Mouse (Mus musculus): Measurements from ENCODE around the gene 9230112D13Rik. TPM values are rescaled to one million over a fixed set of nuclear protein-coding genes. Genes with fewer than 3 reads are reported as not detected.

9230112D13Rik gene
- polyA plus RNA-seq, 1 experiment: not detected

DNA sequence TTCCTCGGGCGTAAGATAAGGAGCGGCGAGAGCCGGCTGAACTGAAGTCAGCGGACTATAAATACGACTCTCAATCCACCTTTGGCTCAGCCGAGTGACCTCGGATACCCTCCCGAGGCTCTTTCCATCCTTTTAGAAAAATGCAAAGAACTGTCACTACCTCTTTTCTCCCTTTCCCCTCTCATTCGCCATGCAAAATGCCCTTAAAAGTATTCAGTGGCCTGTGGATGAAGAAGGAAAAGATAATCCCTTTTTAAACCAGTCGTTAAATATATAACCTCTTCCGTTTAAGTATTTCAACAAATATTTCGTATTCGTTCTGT is 19.3 kb downstream of the 9230112D13Rik start, which contains the start of gene Bmpr1a:
Bmpr1a (minus strand) TSS at position 17 of the 323 bp plus-strand sequence.
- 13% methylated on average over 15 of the region's 15 CpGs for WGBS
- Histone ChIP-seq H3K27me3 (ENCODE audit: control insufficient read depth, insufficient read depth, low read length) (no peaks in the 10 kb centered on the region), H3K4me3 (replicated peaks; ENCODE audit: insufficient read depth, low read depth, low read length) (peak within 1 kb of the TSS; percentile 91), H3K27ac (ENCODE audit: insufficient read depth, low read length) (peak within 1 kb of the TSS; percentile 98), H3K4me1 (ENCODE audit: control insufficient read depth, insufficient read depth, low read length) (peaks cover 11% of the 10 kb centered on the region)
- DNase-seq: no peak
- TF ChIP-seq POLR2A (IDR thresholded peaks at IDR 0.05; ENCODE audit: borderline replicate concordance, insufficient read depth, low read length) (no peak), CTCF (IDR thresholded peaks at IDR 0.05; ENCODE audit: borderline replicate concordance, insufficient read depth, low read depth, low read length) (no peak)

- TF ChIP-seq POLR2A (IDR thresholded peaks at IDR 0.05; ENCODE audit: borderline replicate concordance, insufficient read depth, low read length): peak; percentile 65
- TF ChIP-seq CTCF (IDR thresholded peaks at IDR 0.05; ENCODE audit: borderline replicate concordance, insufficient read depth, low read depth, low read length): no peak
- no peaks in the 10 kb centered on the region for H3K27me3 ChIP-seq (ENCODE audit: control insufficient read depth, insufficient read depth, low read length)
- peaks cover 11% of the 10 kb centered on the region for H3K4me1 ChIP-seq (ENCODE audit: control insufficient read depth, insufficient read depth, low read length)
- DNase-seq: peak; percentile 90 to 92
- H3K27ac ChIP-seq (ENCODE audit: insufficient read depth, low read length): peak overlapping the region; percentile 98
- WGBS: 2% methylated on average over 94 of the region's 115 CpGs
- peak overlapping the region; percentile 91 for H3K4me3 ChIP-seq (replicated peaks; ENCODE audit: insufficient read depth, low read depth, low read length)
Observed at GRCm38 (mm10) chr14:34502475-34503324, 19.9 kb downstream of the 9230112D13Rik start.

DNA sequence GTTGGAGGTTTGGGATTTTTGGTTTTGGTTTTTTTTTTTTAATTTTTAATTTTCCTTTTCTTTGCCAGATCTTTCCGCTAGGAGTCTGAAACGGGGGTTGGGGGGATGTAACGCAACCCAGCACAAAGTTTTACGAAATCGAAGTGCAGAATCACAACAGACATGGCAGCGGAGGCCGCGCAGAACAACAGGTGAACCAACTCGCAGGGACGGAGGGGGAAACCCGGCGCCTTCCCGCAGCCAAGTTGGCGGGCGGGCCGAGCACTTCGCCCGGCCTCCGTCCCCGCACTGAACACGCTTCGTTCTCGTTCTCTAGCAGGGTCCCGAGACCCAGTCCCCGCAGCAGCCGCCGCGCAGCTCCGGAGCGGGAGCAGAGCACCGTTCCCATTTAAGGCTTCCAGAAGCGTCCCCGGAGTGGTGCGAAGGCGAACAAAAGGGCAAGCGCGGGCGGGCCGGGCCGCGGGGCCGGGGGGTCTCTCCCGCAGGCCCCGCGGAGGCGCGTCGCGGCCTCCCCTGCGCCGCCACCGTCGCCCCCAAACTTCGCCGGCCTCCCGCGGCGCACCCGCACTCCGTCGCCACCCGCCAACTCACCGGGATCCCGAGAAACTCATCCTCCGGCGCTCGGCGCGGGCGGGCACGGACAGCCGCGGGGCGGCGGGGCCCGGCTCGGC is 20.7 kb downstream of the 9230112D13Rik start:
- TF ChIP-seq CTCF (IDR thresholded peaks at IDR 0.05; ENCODE audit: borderline replicate concordance, insufficient read depth, low read depth, low read length) (no peak), POLR2A (IDR thresholded peaks at IDR 0.05; ENCODE audit: borderline replicate concordance, insufficient read depth, low read length) (no peak)
- WGBS: under 1% methylated on average over 70 of the region's 77 CpGs
- Histone ChIP-seq H3K4me3 (replicated peaks; ENCODE audit: insufficient read depth, low read depth, low read length) (peak overlapping the region; percentile 55), H3K27me3 (ENCODE audit: control insufficient read depth, insufficient read depth, low read length) (no peaks in the 10 kb centered on the region), H3K27ac (ENCODE audit: insufficient read depth, low read length) (peak overlapping the region; percentile 70), H3K4me1 (ENCODE audit: control insufficient read depth, insufficient read depth, low read length) (peaks cover 11% of the 10 kb centered on the region)
- peak; percentile 64 to 76 for DNase-seq

DNA sequence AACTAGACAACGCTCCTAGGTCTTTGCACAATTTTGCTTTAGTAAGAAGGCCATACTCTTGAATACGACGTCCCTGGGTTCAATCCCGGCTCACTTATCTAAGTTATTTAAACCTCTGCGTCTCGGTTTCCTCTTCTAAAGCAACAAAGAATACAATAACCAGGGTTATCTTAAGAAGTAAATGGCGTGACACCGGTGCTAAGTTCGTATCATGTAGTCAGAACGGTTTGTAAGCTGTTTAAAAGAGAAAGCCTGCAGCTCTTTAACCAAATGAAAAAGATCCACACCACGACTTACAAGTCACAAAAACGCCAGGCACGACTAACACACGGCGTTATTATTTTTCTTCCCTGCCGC is 21.2 kb downstream of the 9230112D13Rik start:
- Histone ChIP-seq H3K4me3 (replicated peaks; ENCODE audit: insufficient read depth, low read depth, low read length) (peak overlapping the region; percentile 55), H3K27ac (ENCODE audit: insufficient read depth, low read length) (no peak overlapping the region), H3K4me1 (ENCODE audit: control insufficient read depth, insufficient read depth, low read length) (peaks cover 11% of the 10 kb centered on the region), H3K27me3 (ENCODE audit: control insufficient read depth, insufficient read depth, low read length) (no peaks in the 10 kb centered on the region)
- TF ChIP-seq POLR2A (IDR thresholded peaks at IDR 0.05; ENCODE audit: borderline replicate concordance, insufficient read depth, low read length) (no peak), CTCF (IDR thresholded peaks at IDR 0.05; ENCODE audit: borderline replicate concordance, insufficient read depth, low read depth, low read length) (no peak)
- 2% methylated on average over 16 of the region's 16 CpGs for WGBS
- DNase-seq: no peak

DNA sequence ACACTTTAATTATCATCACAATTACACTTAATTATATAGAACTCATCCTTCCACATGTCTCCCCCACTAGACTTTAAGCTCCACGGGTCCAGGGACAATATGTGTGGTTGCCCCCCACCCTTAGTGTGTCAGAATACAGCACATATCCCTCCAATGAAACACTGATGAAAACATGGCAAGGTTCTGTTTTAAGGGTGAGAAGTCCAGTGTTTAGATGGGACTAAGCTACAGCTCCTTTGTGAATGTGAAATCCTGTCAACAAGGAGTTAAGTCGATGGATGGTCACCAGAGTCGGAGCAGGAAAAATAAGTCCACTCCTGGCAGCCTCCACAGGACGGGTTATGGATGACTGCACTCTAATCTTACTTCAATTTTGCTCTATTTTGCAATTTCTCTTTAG is 22.3 kb downstream of the 9230112D13Rik start:
- WGBS: 8% methylated on average over 4 of the region's 4 CpGs
- no peak for DNase-seq
- H3K4me3 ChIP-seq (replicated peaks; ENCODE audit: insufficient read depth, low read depth, low read length): no peak overlapping the region
- peaks cover 11% of the 10 kb centered on the region for H3K4me1 ChIP-seq (ENCODE audit: control insufficient read depth, insufficient read depth, low read length)
- no peak overlapping the region for H3K27ac ChIP-seq (ENCODE audit: insufficient read depth, low read length)
- no peaks in the 10 kb centered on the region for H3K27me3 ChIP-seq (ENCODE audit: control insufficient read depth, insufficient read depth, low read length)
- TF ChIP-seq CTCF (IDR thresholded peaks at IDR 0.05; ENCODE audit: borderline replicate concordance, insufficient read depth, low read depth, low read length) (no peak), POLR2A (IDR thresholded peaks at IDR 0.05; ENCODE audit: borderline replicate concordance, insufficient read depth, low read length) (no peak)

DNA sequence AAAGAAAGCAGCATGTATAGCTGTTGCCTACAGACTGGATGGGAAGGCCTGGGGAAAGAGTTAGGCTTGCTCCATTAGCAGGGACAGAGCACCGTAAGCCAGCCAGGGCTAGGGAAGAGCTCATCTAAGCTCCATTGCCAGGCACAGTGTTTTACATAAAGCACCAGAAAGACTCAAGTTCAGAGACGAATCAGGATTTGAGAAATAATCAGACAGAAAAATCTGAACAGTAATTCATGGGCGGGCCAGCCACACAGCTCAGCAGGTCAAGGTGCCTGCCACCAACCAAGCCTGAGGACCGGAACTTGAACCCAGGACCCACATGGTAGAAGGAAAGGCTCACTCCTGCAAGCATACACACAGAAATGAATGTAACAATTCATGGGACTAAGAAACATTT is 22.9 kb downstream of the 9230112D13Rik start:
- WGBS: 60% methylated on average over 4 of the region's 4 CpGs
- no peak overlapping the region for H3K4me3 ChIP-seq (replicated peaks; ENCODE audit: insufficient read depth, low read depth, low read length)
- TF ChIP-seq CTCF (IDR thresholded peaks at IDR 0.05; ENCODE audit: borderline replicate concordance, insufficient read depth, low read depth, low read length): no peak
- TF ChIP-seq POLR2A (IDR thresholded peaks at IDR 0.05; ENCODE audit: borderline replicate concordance, insufficient read depth, low read length): no peak

DNA sequence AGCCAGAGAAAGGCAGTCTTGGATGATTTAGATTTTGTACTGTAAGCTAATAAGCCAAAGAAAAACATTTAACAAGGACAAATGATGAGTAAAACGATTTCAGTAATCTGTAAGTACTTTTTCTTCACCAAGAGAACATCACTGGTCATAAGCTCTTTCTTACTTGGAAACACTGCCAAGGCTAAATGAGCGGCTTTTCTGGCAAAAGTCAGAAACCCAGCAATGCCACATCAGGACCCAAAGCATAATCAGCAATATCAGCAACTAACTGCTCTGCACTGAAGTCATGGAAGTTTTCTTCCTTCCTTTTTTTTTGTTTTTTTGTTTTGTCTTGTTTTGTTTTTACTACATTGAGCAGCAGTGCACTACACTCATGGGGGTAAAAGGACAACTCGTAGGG is 25.3 kb downstream of the 9230112D13Rik start:
- Histone ChIP-seq H3K27ac (ENCODE audit: insufficient read depth, low read length) (no peak overlapping the region), H3K4me3 (replicated peaks; ENCODE audit: insufficient read depth, low read depth, low read length) (no peak overlapping the region), H3K27me3 (ENCODE audit: control insufficient read depth, insufficient read depth, low read length) (no peaks in the 10 kb centered on the region), H3K4me1 (ENCODE audit: control insufficient read depth, insufficient read depth, low read length) (peaks cover 8% of the 10 kb centered on the region; the same call in 1 of the 2 replicates)
- WGBS: 58% methylated on average over 3 of the region's 3 CpGs
- no peak for DNase-seq
- TF ChIP-seq CTCF (IDR thresholded peaks at IDR 0.05; ENCODE audit: borderline replicate concordance, insufficient read depth, low read depth, low read length) (no peak), POLR2A (IDR thresholded peaks at IDR 0.05; ENCODE audit: borderline replicate concordance, insufficient read depth, low read length) (no peak)

More for the DNA sequence above, 22.9 kb downstream of the 9230112D13Rik start:
- no peaks in the 10 kb centered on the region for H3K27me3 ChIP-seq (ENCODE audit: control insufficient read depth, insufficient read depth, low read length)
- no peak for DNase-seq
- H3K27ac ChIP-seq (ENCODE audit: insufficient read depth, low read length): no peak overlapping the region
- H3K4me1 ChIP-seq (ENCODE audit: control insufficient read depth, insufficient read depth, low read length): peaks cover 11% of the 10 kb centered on the region

Data from cerebellum, adult 2 months (tissue).